Mouse (Mus musculus) CH12.LX (cell line): ENCODE measurements at regions not wholly inside any gene's neighbourhood (a gene's known extent, or its start where the extent isn't known, plus 50 kb on each side); places are given as distances from the start of the nearest gene placed in this dataset.

Source experiments
- DNase-seq: peaks from one replicate; pipeline ENCODE4 v3.0.0-alpha.2; 2013; ENCODE audit errors: extremely low read depth
- H3K27ac ChIP-seq: 2 replicates; pipeline ENCODE4 v1.5.1; 2012; ENCODE audit warnings: low read depth, mild to moderate bottlenecking, control low read depth, moderate library complexity; ENCODE audit not compliant: insufficient read depth
- H3K27me3 ChIP-seq: replicated peaks from 2 replicates; pipeline ENCODE3; 2012; ENCODE audit warnings: inconsistent platforms
- H3K36me3 ChIP-seq, 2 experiments: replicated peaks in 1 of 2; 2 replicates each; pipeline versions ENCODE3 to v1.6.1; 2012; ENCODE audit warnings: inconsistent platforms in 1 of 2, low read length in 1 of 2, mild to moderate bottlenecking in 1 of 2, mixed read lengths in 1 of 2, moderate library complexity in 1 of 2; ENCODE audit not compliant: control insufficient read depth in 1 of 2, insufficient read depth in 1 of 2
- H3K4me1 ChIP-seq, 2 experiments: 2 replicates each; pipeline ENCODE4 v1.6.1; 2012; ENCODE audit warnings: inconsistent platforms in 1 of 2, moderate library complexity in 1 of 2; ENCODE audit not compliant: insufficient read depth in 2 of 2, control insufficient read depth in 1 of 2
- H3K4me2 ChIP-seq: 2 replicates; pipeline ENCODE4 v1.6.1; 2012; ENCODE audit warnings: low read depth, mild to moderate bottlenecking, control low read depth; ENCODE audit not compliant: poor library complexity, insufficient read depth, severe bottlenecking
- H3K4me3 ChIP-seq, 3 experiments: fragments of 150-350 bp in 1 of 3; sonication (generic) in 1 of 3; replicated peaks in 1 of 3; 2 replicates each; pipeline versions ENCODE3 to v1.5.1; 2011 to 2012; ENCODE audit warnings: low read depth in 2 of 3, low read length in 2 of 3, mild to moderate bottlenecking in 2 of 3, moderate library complexity in 2 of 3, control low read depth in 1 of 3, improper control_type of control experiment in 1 of 3, inconsistent platforms in 1 of 3, mixed read lengths in 1 of 3; ENCODE audit not compliant: poor library complexity in 1 of 3
- H3K79me2 ChIP-seq: replicated peaks from 2 replicates; pipeline ENCODE4 v1.6.1; 2012; ENCODE audit warnings: mild to moderate bottlenecking, moderate library complexity; ENCODE audit not compliant: control insufficient read depth, poor library complexity, insufficient read depth, severe bottlenecking; ENCODE audit errors: extremely low read depth
- H3K9ac ChIP-seq: 2 replicates; pipeline ENCODE4 v1.6.1; 2012; ENCODE audit warnings: low read depth, mild to moderate bottlenecking, control low read depth, moderate library complexity; ENCODE audit not compliant: insufficient read depth
- H3K9me3 ChIP-seq: replicated peaks from 2 replicates; pipeline ENCODE3; 2012; ENCODE audit warnings: low read length, inconsistent platforms, mixed read lengths
- CTCF ChIP-seq, 2 experiments: IDR thresholded peaks in 1 of 2; conservative IDR thresholded peaks in 1 of 2; 2 replicates each; pipeline ENCODE4 v1.5.1; 2011 to 2012; ENCODE audit warnings: low read depth in 2 of 2, low read length in 2 of 2, improper control_type of control experiment in 1 of 2, inconsistent platforms in 1 of 2, mild to moderate bottlenecking in 1 of 2, moderate library complexity in 1 of 2
- E2F4 ChIP-seq: IDR thresholded peaks from 2 replicates; pipeline ENCODE4 v1.6.1; 2011; ENCODE audit warnings: low read depth, low read length, improper control_type of control experiment; ENCODE audit not compliant: insufficient replicate concordance
- ELF1 ChIP-seq: IDR thresholded peaks from 2 replicates; pipeline ENCODE4 v1.6.1; 2014; ENCODE audit warnings: low read depth, mild to moderate bottlenecking, inconsistent platforms, low read length, improper control_type of control experiment
- EP300 ChIP-seq: IDR thresholded peaks from 2 replicates; pipeline ENCODE4 v1.6.1; 2011; ENCODE audit warnings: low read length, improper control_type of control experiment
- GABPA ChIP-seq: IDR thresholded peaks from 2 replicates; pipeline ENCODE4 v1.6.1; 2012; ENCODE audit warnings: low read depth, low read length, improper control_type of control experiment, inconsistent platforms; ENCODE audit not compliant: insufficient replicate concordance
- HCFC1 ChIP-seq: IDR thresholded peaks from 2 replicates; pipeline ENCODE4 v1.6.1; 2012; ENCODE audit warnings: low read depth, mild to moderate bottlenecking, inconsistent platforms, low read length, improper control_type of control experiment
- IRF4 ChIP-seq: IDR thresholded peaks from 2 replicates; pipeline ENCODE4 v1.6.1; 2014; ENCODE audit warnings: low read depth, mild to moderate bottlenecking, inconsistent platforms, low read length, improper control_type of control experiment
- MAFK ChIP-seq: IDR thresholded peaks from 2 replicates; pipeline ENCODE4 v1.6.1; 2011; ENCODE audit warnings: low read length, improper control_type of control experiment; ENCODE audit not compliant: insufficient replicate concordance
- MEF2A ChIP-seq: IDR thresholded peaks from 2 replicates; pipeline ENCODE4 v1.6.1; 2014; ENCODE audit warnings: low read depth, mild to moderate bottlenecking, inconsistent platforms, low read length, improper control_type of control experiment, borderline replicate concordance
- NELFE ChIP-seq: IDR thresholded peaks from 2 replicates; pipeline ENCODE4 v1.6.1; 2011; ENCODE audit warnings: low read depth, low read length, improper control_type of control experiment
- NRF1 ChIP-seq: IDR thresholded peaks from 2 replicates; pipeline ENCODE4 v1.6.1; 2014; ENCODE audit warnings: low read depth, mild to moderate bottlenecking, inconsistent platforms, low read length, improper control_type of control experiment, moderate library complexity
- PAX5 ChIP-seq: IDR thresholded peaks from 2 replicates; pipeline ENCODE4 v1.6.1; 2012; ENCODE audit warnings: low read length, inconsistent platforms, mixed read lengths
- RCOR1 ChIP-seq: conservative IDR thresholded peaks from 2 replicates; pipeline ENCODE4 v1.6.1; 2012; ENCODE audit warnings: low read depth, mild to moderate bottlenecking, inconsistent platforms, low read length, improper control_type of control experiment
- SIN3A ChIP-seq: IDR thresholded peaks from 2 replicates; pipeline ENCODE4 v1.6.1; 2012; ENCODE audit warnings: low read length, improper control_type of control experiment, inconsistent platforms
- TBP ChIP-seq: conservative IDR thresholded peaks from 2 replicates; pipeline ENCODE4 v1.6.1; 2011; ENCODE audit warnings: low read depth, low read length, improper control_type of control experiment
- TCF12 ChIP-seq: IDR thresholded peaks from 2 replicates; pipeline ENCODE4 v1.6.1; 2014; ENCODE audit warnings: low read depth, mild to moderate bottlenecking, inconsistent platforms, low read length, improper control_type of control experiment
- USF1 ChIP-seq: IDR thresholded peaks from 2 replicates; pipeline ENCODE4 v1.6.1; 2014; ENCODE audit warnings: low read depth, mild to moderate bottlenecking, inconsistent platforms, low read length, improper control_type of control experiment
- ZC3H11A ChIP-seq: IDR thresholded peaks from 2 replicates; pipeline ENCODE4 v1.6.1; 2012; ENCODE audit warnings: low read depth, mild to moderate bottlenecking, inconsistent platforms, low read length, improper control_type of control experiment
- ZKSCAN1 ChIP-seq: IDR thresholded peaks from 2 replicates; pipeline ENCODE4 v1.6.1; 2012; ENCODE audit warnings: low read depth, inconsistent platforms, low read length, improper control_type of control experiment, borderline replicate concordance
- dilution Hi-C: fragments of 300-500 bp; cut with MboI; formaldehyde crosslinking; loops from 2 replicates; pipeline ENCODE4 v1.14.3; 2020; ENCODE audit warnings: low sequenced_read_pairs; ENCODE audit not compliant: extremely low pct_unique_long_range_greater_than_20kb, extremely low pct_ligation_motif_present
- in situ Hi-C: fragments of 300-500 bp; cut with MboI; formaldehyde crosslinking; loops from 3 replicates; pipeline ENCODE4 v1.14.3; 2019; ENCODE audit warnings: low sequenced_read_pairs, low pct_ligation_motif_present, low pct_unique_long_range_greater_than_20kb, mixed read lengths

DNA sequence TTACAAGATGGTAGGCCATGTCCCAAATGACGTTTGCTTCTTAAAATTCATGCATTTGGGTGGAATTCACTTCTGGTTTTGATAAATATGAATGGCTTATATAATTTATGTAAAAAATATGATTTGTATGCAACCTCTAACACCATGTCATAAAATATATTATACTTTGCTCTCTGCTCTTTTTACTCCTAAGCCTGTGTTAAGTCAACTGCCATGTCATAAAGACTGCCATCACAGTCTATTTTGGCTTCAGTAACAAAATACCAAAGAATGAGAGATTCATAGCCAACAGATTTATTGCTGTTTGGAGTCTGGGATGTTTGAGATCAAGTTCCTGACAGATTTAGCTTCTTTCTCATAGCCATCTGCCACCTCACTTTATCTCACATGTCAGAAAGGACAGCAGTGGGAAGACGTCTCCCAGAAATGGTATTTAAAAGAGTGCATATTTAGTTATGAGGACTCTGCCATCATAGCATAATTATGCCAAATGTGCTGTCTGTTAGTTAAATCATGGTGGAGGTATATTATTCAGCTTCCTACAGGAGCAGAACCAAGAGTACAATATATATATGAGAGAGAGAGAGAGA is 413.6 kb upstream of the Grin3a start:
- dilution Hi-C loops: no loop called here
- in situ Hi-C loops: no loop called here
- Histone ChIP-seq H3K27ac (no peak overlapping the region), H3K9me3 (peaks cover 17% of the 10 kb centered on the region), H3K36me3 (no peaks in the 10 kb centered on the region), H3K27me3 (no peaks in the 10 kb centered on the region), H3K79me2 (no peaks in the 10 kb centered on the region), H3K4me2 (no peak overlapping the region), H3K4me1 (no peaks in the 10 kb centered on the region), H3K4me3 (no peak overlapping the region), H3K9ac (no peak overlapping the region)
- no peak for TF ChIP-seq MAFK
- DNase-seq: no peak

DNA sequence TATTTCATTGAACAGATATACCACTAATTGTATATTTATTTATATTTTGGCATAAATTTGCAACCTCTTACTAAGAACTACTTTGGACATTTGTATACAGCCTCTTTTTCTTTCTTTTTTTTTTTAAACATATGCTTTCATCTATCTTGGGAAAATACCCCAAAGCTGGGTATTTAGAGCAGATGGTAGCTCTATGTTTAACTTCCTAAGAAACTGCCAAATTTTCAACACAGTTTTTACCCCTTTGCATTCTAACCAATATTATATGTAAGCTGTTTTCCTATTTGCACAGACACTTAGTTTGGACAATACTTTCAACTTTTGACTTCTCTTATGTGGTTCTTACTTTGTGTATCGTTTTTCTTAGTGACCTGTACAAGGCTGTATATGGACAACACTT is 396.5 kb upstream of the Grin3a start:
- no peaks in the 10 kb centered on the region for H3K4me1 ChIP-seq

DNA sequence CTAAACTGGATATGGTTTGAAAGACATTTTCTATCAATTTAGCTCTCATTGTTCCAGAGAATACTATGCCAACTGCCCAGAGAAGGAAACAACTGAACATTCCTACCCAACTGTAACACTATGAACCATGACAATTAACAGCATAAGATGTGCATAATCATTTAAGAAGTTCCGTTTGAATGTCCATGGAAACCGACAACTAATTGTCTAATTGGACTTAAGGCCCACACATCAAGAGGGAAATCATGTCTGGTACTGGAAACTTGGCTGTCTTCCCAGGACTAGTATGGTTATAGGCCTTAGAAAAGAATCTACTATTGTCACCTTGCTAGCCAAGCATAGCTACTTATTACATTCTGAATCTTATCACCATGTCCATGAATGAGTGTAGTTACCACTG is 395.4 kb upstream of the Grin3a start:
- Histone ChIP-seq H3K27ac (no peak overlapping the region), H3K79me2 (no peaks in the 10 kb centered on the region), H3K4me1 (no peaks in the 10 kb centered on the region), H3K27me3 (no peaks in the 10 kb centered on the region), H3K9ac (no peak overlapping the region), H3K36me3 (no peaks in the 10 kb centered on the region), H3K4me2 (no peak overlapping the region), H3K4me3 (no peak overlapping the region), H3K9me3 (peaks cover 27% of the 10 kb centered on the region)
- TF ChIP-seq GABPA (no peak), EP300 (no peak), NELFE (no peak), TCF12 (no peak), SIN3A (no peak), ZKSCAN1 (no peak), TBP (no peak), NRF1 (no peak), E2F4 (no peak), IRF4 (no peak), ZC3H11A (no peak), USF1 (no peak), HCFC1 (no peak), RCOR1 (no peak), CTCF (conservative IDR thresholded peaks at IDR 0.05 in 1 of 2, IDR thresholded peaks at IDR 0.05 in 1 of 2; ENCODE audit: low read depth in 2 of 2, low read length in 2 of 2) (no peak), PAX5 (no peak)
- dilution Hi-C loops: no loop called here
- in situ Hi-C loops: no loop called here
- DNase-seq: no peak

More for the DNA sequence above, 396.5 kb upstream of the Grin3a start:
- no peak for DNase-seq
- H3K4me3 ChIP-seq: no peak overlapping the region
- no peak for TF ChIP-seq ELF1
- TF ChIP-seq TCF12: no peak
- no peak for TF ChIP-seq GABPA
- TF ChIP-seq MEF2A: no peak
- no peak for TF ChIP-seq RCOR1
- in situ Hi-C loops: no loop called here
- H3K9ac ChIP-seq: no peak overlapping the region
- dilution Hi-C loops: no loop called here
- H3K36me3 ChIP-seq: no peaks in the 10 kb centered on the region
- no peaks in the 10 kb centered on the region for H3K79me2 ChIP-seq
- no peaks in the 10 kb centered on the region for H3K27me3 ChIP-seq
- H3K4me2 ChIP-seq: no peak overlapping the region
- H3K27ac ChIP-seq: no peak overlapping the region
- H3K9me3 ChIP-seq: peaks cover 27% of the 10 kb centered on the region
